ENCODE assay signal across 8 mouse cellular contexts in genomic region chr11:62921052-62921977, GRCm38 (mm10). TPM values are rescaled to one million over a fixed set of nuclear protein-coding genes. Genes with fewer than 3 reads are reported as not detected.
DNase-seq lines count a peak whose midpoint lies in the region; ATAC-seq and TF ChIP-seq lines count a peak whose summit lies in the region.

No protein-coding gene starts in this region.

- no peak for TF ChIP-seq EP300 in stomach, postnatal 0 days (optimal IDR thresholded peaks at IDR 0.05)

- peak; percentile 95 for TF ChIP-seq CTCF in bone marrow macrophage, adult 2 months (IDR thresholded peaks at IDR 0.05; ENCODE audit: low read depth, low read length)
- peak; percentile 100 for TF ChIP-seq CTCF in stomach, postnatal 0 days (IDR thresholded peaks at IDR 0.05; ENCODE audit: low read depth)

- no peak overlapping the region for H3K9ac ChIP-seq in embryonic facial prominence, embryonic 15.5 days
- H3K9ac ChIP-seq in heart, embryonic 11.5 days (ENCODE audit: low read depth, low read length): peak overlapping the region; percentile 40
- H3K9ac ChIP-seq in kidney, embryonic 16.5 days (replicated peaks; ENCODE audit: low read length): peak overlapping the region; percentile 56
- H3K9ac ChIP-seq in stomach, postnatal 0 days (ENCODE audit: low read length): no peak overlapping the region; the same call in 1 of the 2 replicates

- TF ChIP-seq POLR2A in bone marrow macrophage, adult 2 months (IDR thresholded peaks at IDR 0.05; ENCODE audit: borderline replicate concordance, low read depth, low read length): no peak

- peak; percentile 93 for ATAC-seq in embryonic facial prominence, embryonic 15.5 days (ENCODE audit: insufficient number of reproducible peaks, low FRiP score, low TSS enrichment, low read depth)
- ATAC-seq in heart, embryonic 11.5 days (replicated peaks; ENCODE audit: insufficient number of reproducible peaks, low FRiP score, low TSS enrichment): peak; percentile 77
- ATAC-seq in kidney, embryonic 16.5 days (ENCODE audit: low FRiP score, low TSS enrichment): peak; percentile 94
- peak; percentile 88 for ATAC-seq in stomach, postnatal 0 days (ENCODE audit: low FRiP score, low TSS enrichment)

- no peak overlapping the region for H3K4me3 ChIP-seq in bone marrow macrophage, adult 2 months (ENCODE audit: insufficient read depth, low read length)
- peak overlapping the region; percentile 31 for H3K4me3 ChIP-seq in embryonic facial prominence, embryonic 15.5 days (replicated peaks)
- peak overlapping the region; percentile 23 for H3K4me3 ChIP-seq in heart, embryonic 11.5 days (ENCODE audit: low read depth, low read length)
- peak overlapping the region; percentile 23 for H3K4me3 ChIP-seq in kidney, embryonic 16.5 days (ENCODE audit: low read length)
- peak overlapping the region; percentile 21 for H3K4me3 ChIP-seq in stomach, postnatal 0 days (ENCODE audit: low read depth, low read length)

- H3K9me3 ChIP-seq in embryonic facial prominence, embryonic 15.5 days (replicated peaks): no peaks in the 10 kb centered on the region
- H3K9me3 ChIP-seq in heart, embryonic 11.5 days (replicated peaks; ENCODE audit: control insufficient read depth, low read length): no peaks in the 10 kb centered on the region
- H3K9me3 ChIP-seq in kidney, embryonic 16.5 days (ENCODE audit: low read length): no peaks in the 10 kb centered on the region
- H3K9me3 ChIP-seq in stomach, postnatal 0 days (ENCODE audit: control insufficient read depth, low read length): no peaks in the 10 kb centered on the region

- H3K27me3 ChIP-seq in embryonic facial prominence, embryonic 15.5 days: no peaks in the 10 kb centered on the region; the same call in 1 of the 2 replicates
- no peaks in the 10 kb centered on the region for H3K27me3 ChIP-seq in heart, embryonic 11.5 days (ENCODE audit: control insufficient read depth, insufficient read depth, low read length)
- no peaks in the 10 kb centered on the region for H3K27me3 ChIP-seq in kidney, embryonic 16.5 days (ENCODE audit: insufficient read depth, low read length)
- no peaks in the 10 kb centered on the region for H3K27me3 ChIP-seq in stomach, postnatal 0 days (ENCODE audit: control insufficient read depth, insufficient read depth, low read length)

- H3K36me3 ChIP-seq in embryonic facial prominence, embryonic 15.5 days: no peaks in the 10 kb centered on the region
- H3K36me3 ChIP-seq in heart, embryonic 11.5 days (ENCODE audit: control insufficient read depth, insufficient read depth, low read length): no peaks in the 10 kb centered on the region
- H3K36me3 ChIP-seq in kidney, embryonic 16.5 days (ENCODE audit: insufficient read depth, low read length): no peaks in the 10 kb centered on the region
- H3K36me3 ChIP-seq in stomach, postnatal 0 days (ENCODE audit: control insufficient read depth, insufficient read depth, low read length): no peaks in the 10 kb centered on the region

- peaks cover 9% of the 10 kb centered on the region for H3K4me1 ChIP-seq in bone marrow macrophage, adult 2 months (ENCODE audit: control insufficient read depth, insufficient read depth, low read length)
- peaks cover 22% of the 10 kb centered on the region for H3K4me1 ChIP-seq in embryonic facial prominence, embryonic 15.5 days
- peaks cover 9% of the 10 kb centered on the region for H3K4me1 ChIP-seq in heart, embryonic 11.5 days (ENCODE audit: control insufficient read depth, insufficient read depth, low read length)
- peaks cover 8% of the 10 kb centered on the region; the same call in 1 of the 2 replicates for H3K4me1 ChIP-seq in kidney, embryonic 16.5 days (ENCODE audit: insufficient read depth, low read length)
- no peaks in the 10 kb centered on the region for H3K4me1 ChIP-seq in stomach, postnatal 0 days (replicated peaks; ENCODE audit: control insufficient read depth, insufficient read depth)

- no peak overlapping the region for H3K27ac ChIP-seq in bone marrow macrophage, adult 2 months (ENCODE audit: insufficient read depth, low read depth, low read length)
- peak overlapping the region; percentile 95 for H3K27ac ChIP-seq in embryonic facial prominence, embryonic 15.5 days (replicated peaks)
- peak overlapping the region; percentile 74 for H3K27ac ChIP-seq in heart, embryonic 11.5 days (ENCODE audit: low read depth, low read length)
- H3K27ac ChIP-seq in kidney, embryonic 16.5 days (ENCODE audit: low read length): peak overlapping the region; percentile 93
- H3K27ac ChIP-seq in stomach, postnatal 0 days (replicated peaks): peak overlapping the region; percentile 92

- 9% methylated on average over 25 of the region's 25 CpGs for WGBS in embryonic facial prominence, embryonic 15.5 days
- 13% methylated on average over 25 of the region's 25 CpGs for WGBS in heart, embryonic 11.5 days (ENCODE audit: insufficient replicate concordance)
- 14% methylated on average over 25 of the region's 25 CpGs for WGBS in kidney, embryonic 16.5 days
- 17% methylated on average over 25 of the region's 25 CpGs for WGBS in stomach, postnatal 0 days

- H3K4me2 ChIP-seq in embryonic facial prominence, embryonic 15.5 days (replicated peaks): peak overlapping the region; percentile 48
- peak overlapping the region; percentile 65 for H3K4me2 ChIP-seq in heart, embryonic 11.5 days
- H3K4me2 ChIP-seq in kidney, embryonic 16.5 days (replicated peaks; ENCODE audit: low read depth, low read length): peak overlapping the region; percentile 50
- H3K4me2 ChIP-seq in stomach, postnatal 0 days (replicated peaks; ENCODE audit: low read depth): peak overlapping the region; percentile 45

- peak; percentile 100 for DNase-seq in 3T3-L1 (ENCODE audit: low read depth, low spot score)
- DNase-seq in liver: peak; percentile 83
- DNase-seq in naive thymus-derived CD4-positive, alpha-beta T cell, adult 2 months (ENCODE audit: low read depth): peak; percentile 51
- peak; percentile 92 for DNase-seq in stomach, postnatal 0 days (ENCODE audit: low spot score)

RNA-seq across cellular contexts. Expression of gene Cdrt4, which starts 29.7 kb away (rescaled TPM):
- polyA plus RNA-seq in bone marrow macrophage, adult 2 months (2012; ENCODE audit: insufficient read depth, insufficient read length, missing spikeins): not detected in 2 replicates
- polyA plus RNA-seq in embryonic facial prominence, embryonic 15.5 days (2015; fragmentation: Nextera tagmentation; extraction: Ambion mirVana): 0.25 and 0.32 TPM in 2 replicates
- 0.54 TPM in 1 of 2 replicates, not detected in the other for polyA plus RNA-seq in heart, embryonic 11.5 days (2014; fragmentation: Nextera tagmentation; extraction: Ambion mirVana)
- not detected in 2 replicates for polyA plus RNA-seq in kidney, embryonic 16.5 days (2015; fragmentation: Nextera tagmentation; extraction: Ambion mirVana)
- polyA plus RNA-seq in stomach, postnatal 0 days (2015; fragmentation: Nextera tagmentation; extraction: Ambion mirVana): 0.15 TPM in 1 of 2 replicates, not detected in the other

RNA-seq across cellular contexts. Expression of gene Tvp23b, which starts 42.1 kb away (rescaled TPM):
- polyA plus RNA-seq in bone marrow macrophage, adult 2 months (2012; ENCODE audit: insufficient read depth, insufficient read length, missing spikeins): 21.4 and 23.0 TPM in 2 replicates
- polyA plus RNA-seq in embryonic facial prominence, embryonic 15.5 days (2015; fragmentation: Nextera tagmentation; extraction: Ambion mirVana): 79.9 and 81.1 TPM in 2 replicates
- polyA plus RNA-seq in heart, embryonic 11.5 days (2014; fragmentation: Nextera tagmentation; extraction: Ambion mirVana): 47.3 and 49.4 TPM in 2 replicates
- polyA plus RNA-seq in kidney, embryonic 16.5 days (2015; fragmentation: Nextera tagmentation; extraction: Ambion mirVana): 79.0 and 83.6 TPM in 2 replicates
- polyA plus RNA-seq in stomach, postnatal 0 days (2015; fragmentation: Nextera tagmentation; extraction: Ambion mirVana): 67.2 and 71.1 TPM in 2 replicates

Comparison
In these comparisons a context has a peak if more than half of its experiments do, and no peak if none do; other contexts are left out.
1. H3K9ac ChIP-seq: peak in heart, embryonic 11.5 days (single experiment) and kidney, embryonic 16.5 days (single experiment); none in embryonic facial prominence, embryonic 15.5 days (single experiment) and stomach, postnatal 0 days (single experiment).
2. Peak in every context shown above with its lines, with median percentiles within 50 percentile points of each other: DNase-seq, ATAC-seq and H3K4me2 ChIP-seq.